23 mouse cellular contexts compared by ENCODE assay signal in genomic region chr19:27322911-27323627, GRCm38 (mm10). TPM values are rescaled to one million over a fixed set of nuclear protein-coding genes. Genes with fewer than 3 reads are reported as not detected.
DNase-seq lines count a peak whose midpoint lies in the region; ATAC-seq and TF ChIP-seq lines count a peak whose summit lies in the region.
"Had no signal": no experiment of that assay in that cellular context is flagged by ENCODE, and none has a peak within 500 bp of the region (broad histone marks: within the 10 kb centered on the region; RNA-seq: fewer than 3 reads in every experiment).

No protein-coding gene starts in this region.

- DNase-seq in liver, postnatal 0 days = peak; percentile 10
- no peak for DNase-seq in liver, embryonic 11.5 days (ENCODE audit: low spot score)
- DNase-seq in ES-CJ7 (ENCODE audit: low read depth, low spot score) = peak; percentile 20
- DNase-seq in ZHBTc4 (ENCODE audit: low read depth, low spot score) = peak; percentile 50
- peak; percentile 17 for DNase-seq in heart, postnatal 25 days (ENCODE audit: low spot score)
- DNase-seq in gastrocnemius, adult 8-10 months (ENCODE audit: low spot score in 2 of 2) = no peak
- DNase-seq in frontal cortex, postnatal 36 days (ENCODE audit: low spot score in 2 of 2) = no peak
- DNase-seq: cerebellum, adult 2 months; cerebellum, postnatal 36 days; gastrocnemius, postnatal 14 days; lung, postnatal 10 days; right cerebral cortex, adult 18-20 months; thymus, postnatal 4 days had no signal

- no peak overlapping the region for H3K4me2 ChIP-seq in liver, postnatal 0 days (ENCODE audit: low read depth, low read length)
- H3K4me2 ChIP-seq in liver, embryonic 11.5 days = no peak overlapping the region
- H3K4me2 ChIP-seq: heart, embryonic 15.5 days; intestine, embryonic 15.5 days; limb, embryonic 13.5 days had no signal

- no peaks in the 10 kb centered on the region for H3K27me3 ChIP-seq in liver, postnatal 0 days (ENCODE audit: insufficient read depth, low read length)
- H3K27me3 ChIP-seq in liver, embryonic 11.5 days (replicated peaks; ENCODE audit: control insufficient read depth, insufficient read depth, low read length) = no peaks in the 10 kb centered on the region; the same call in 1 of the 2 replicates
- H3K27me3 ChIP-seq: heart, embryonic 15.5 days; intestine, embryonic 15.5 days; limb, embryonic 13.5 days had no signal

- intact Hi-C loops in heart, postnatal 25 days (cut with DNase I) = no loop called here

- no peaks in the 10 kb centered on the region for H3K9me3 ChIP-seq in liver, postnatal 0 days (ENCODE audit: low read length)
- H3K9me3 ChIP-seq in liver, embryonic 11.5 days (ENCODE audit: control insufficient read depth, low read length) = no peaks in the 10 kb centered on the region
- H3K9me3 ChIP-seq: heart, embryonic 15.5 days; intestine, embryonic 15.5 days; limb, embryonic 13.5 days had no signal

- no peak overlapping the region for H3K4me3 ChIP-seq in liver, postnatal 0 days (ENCODE audit: low read depth, low read length)
- H3K4me3 ChIP-seq in liver, embryonic 11.5 days (ENCODE audit: low read depth, low read length) = no peak overlapping the region
- H3K4me3 ChIP-seq: heart, embryonic 15.5 days; intestine, embryonic 15.5 days; limb, embryonic 13.5 days had no signal

- 90% methylated on average over 42 of the region's 42 CpGs for WGBS in liver, postnatal 0 days (ENCODE audit: insufficient replicate concordance)
- 94% methylated on average over 42 of the region's 42 CpGs for WGBS in liver, embryonic 11.5 days

- H3K4me1 ChIP-seq in liver, postnatal 0 days (ENCODE audit: insufficient read depth) = no peaks in the 10 kb centered on the region
- H3K4me1 ChIP-seq in liver, embryonic 11.5 days (replicated peaks; ENCODE audit: control insufficient read depth, insufficient read depth, low read length) = no peaks in the 10 kb centered on the region

- no peak overlapping the region for H3K27ac ChIP-seq in liver, postnatal 0 days (ENCODE audit: low read depth)
- H3K27ac ChIP-seq in liver, embryonic 11.5 days (ENCODE audit: low read depth, low read length) = no peak overlapping the region
- H3K27ac ChIP-seq: heart, embryonic 15.5 days; intestine, embryonic 15.5 days; kidney, postnatal 0 days; limb, embryonic 13.5 days; liver, embryonic 14.5 days had no signal

- TF ChIP-seq EP300 in liver, postnatal 0 days (IDR thresholded peaks at IDR 0.05; ENCODE audit: low read depth) = no peak

- H3K36me3 ChIP-seq in liver, postnatal 0 days (replicated peaks; ENCODE audit: insufficient read depth, low read length) = no peaks in the 10 kb centered on the region
- H3K36me3 ChIP-seq in liver, embryonic 11.5 days (ENCODE audit: control insufficient read depth, insufficient read depth, low read length) = no peaks in the 10 kb centered on the region
- H3K36me3 ChIP-seq: heart, embryonic 15.5 days; intestine, embryonic 15.5 days; limb, embryonic 13.5 days had no signal

- no peak for TF ChIP-seq CTCF in liver, postnatal 0 days (IDR thresholded peaks at IDR 0.05; ENCODE audit: low read depth)

- no peak for ATAC-seq in liver, postnatal 0 days
- ATAC-seq in liver, embryonic 11.5 days (replicated peaks; ENCODE audit: low FRiP score) = no peak
- ATAC-seq: intestine, embryonic 15.5 days had no signal

- no peak overlapping the region for H3K9ac ChIP-seq in liver, postnatal 0 days (replicated peaks)
- H3K9ac ChIP-seq in liver, embryonic 11.5 days (ENCODE audit: low read depth, low read length) = no peak overlapping the region
- H3K9ac ChIP-seq: heart, embryonic 15.5 days; intestine, embryonic 15.5 days; limb, embryonic 13.5 days; liver, embryonic 14.5 days had no signal

RNA-seq across cellular contexts. Expression of gene Kcnv2, which starts 0.7 kb away (rescaled TPM):
- polyA plus RNA-seq in liver, postnatal 0 days (2015; fragmentation: Nextera tagmentation; extraction: Ambion mirVana) = not detected in 2 replicates
- polyA plus RNA-seq in liver, embryonic 11.5 days (2014; fragmentation: Nextera tagmentation; extraction: Ambion mirVana) = 0.03 TPM in 1 of 2 replicates, not detected in the other
- total RNA-seq in heart, postnatal 25 days (2021) = 1 to 10 TPM; 2.2 to 2.3 TPM
- total RNA-seq in gastrocnemius, adult 8-10 months (2022) = under 1 TPM in 3 of 4 experiments, not detected in 1; 0.07 to 0.16 (median 0.11) TPM
- total RNA-seq: layer of hippocampus, postnatal 25 days; left cerebral cortex, postnatal 10 days; megakaryocyte, adult 5-6 weeks had no signal
- polyA plus RNA-seq: forebrain, embryonic 11.5 days; liver, embryonic 14.5 days; neural tube, embryonic 11.5 days had no signal

Comparison
In these comparisons a context has a peak if more than half of its experiments do, and no peak if none do; other contexts are left out.
1. DNase-seq: peak in liver, postnatal 0 days (single experiment), ES-CJ7 (single experiment), ZHBTc4 (single experiment) and heart, postnatal 25 days (single experiment); none in liver, embryonic 11.5 days (single experiment), gastrocnemius, adult 8-10 months (0 of 2) and frontal cortex, postnatal 36 days (0 of 2).